Mouse (Mus musculus) heart, adult 2 months (tissue): ENCODE measurements around the gene Hmgxb4.

ENCODE experiments used
- CTCF ChIP-seq: fragments of 200-600 bp; IDR thresholded peaks from 2 replicates; pipeline ENCODE4 v1.8.1; 2022; ENCODE audit warnings: antibody characterized with exemption, mild to moderate bottlenecking, moderate library complexity
- EP300 ChIP-seq: fragments of 200-500 bp; IDR thresholded peaks from 2 replicates; pipeline ENCODE4 v1.6.1; 2011; ENCODE audit warnings: low read depth, low read length, control low read depth; ENCODE audit not compliant: insufficient read depth

GRCm38 (mm10) chr8:74973904-74974303, 19.3 kb upstream of the Hmgxb4 start:
- TF ChIP-seq EP300 (no peak), CTCF (no peak)
